Mouse (Mus musculus) ovary, adult 18-20 months (tissue): ENCODE results near the gene Dpep2nb.

Experiments
- DNase-seq: peaks from one replicate; pipeline ENCODE4 v3.0.0; 2022; ENCODE audit warnings: low spot score, mixed read lengths

Dpep2nb gene

DNA sequence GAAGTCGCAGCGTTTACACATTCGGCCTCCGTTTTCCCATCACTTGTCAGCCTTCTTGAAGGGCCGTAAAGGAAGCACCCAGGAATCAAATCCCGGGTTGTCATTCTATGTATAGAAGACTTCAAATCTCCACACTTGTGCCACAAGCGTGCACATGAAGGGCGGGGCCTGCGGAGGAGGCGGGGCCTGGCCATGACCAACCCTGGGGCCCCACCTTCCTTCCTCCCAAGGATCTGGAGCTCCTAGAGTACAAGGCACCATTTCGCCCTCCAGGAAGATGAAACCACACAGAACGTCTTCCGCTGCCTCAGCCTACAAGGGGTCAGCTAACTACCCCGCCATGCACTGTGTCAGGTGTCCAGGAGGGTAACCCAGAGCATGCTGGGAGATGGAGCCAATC, 44.7 kb downstream of the Dpep2nb start:
- no peak for DNase-seq

DNA sequence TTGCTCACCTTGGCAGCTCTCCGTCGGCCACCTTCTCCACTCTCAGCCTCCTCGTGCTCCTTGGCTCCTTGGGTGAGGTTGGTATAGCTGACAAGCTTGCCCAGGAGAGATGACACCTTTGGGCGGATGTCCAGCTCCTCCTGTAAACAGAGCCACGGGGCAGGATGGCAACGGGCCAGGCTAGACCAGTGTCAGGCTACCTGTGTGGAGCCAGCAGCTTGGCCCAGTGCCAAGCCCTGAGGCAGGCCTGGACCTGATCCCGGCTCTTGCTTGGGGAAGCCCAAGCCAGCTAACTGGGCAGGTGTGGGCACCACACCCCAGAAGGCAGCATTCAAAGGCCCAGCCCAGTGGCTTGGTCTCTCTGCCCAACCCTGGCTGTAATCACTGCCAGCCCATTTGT, 46.4 kb downstream of the Dpep2nb start:
- peak; percentile 36 for DNase-seq

DNA sequence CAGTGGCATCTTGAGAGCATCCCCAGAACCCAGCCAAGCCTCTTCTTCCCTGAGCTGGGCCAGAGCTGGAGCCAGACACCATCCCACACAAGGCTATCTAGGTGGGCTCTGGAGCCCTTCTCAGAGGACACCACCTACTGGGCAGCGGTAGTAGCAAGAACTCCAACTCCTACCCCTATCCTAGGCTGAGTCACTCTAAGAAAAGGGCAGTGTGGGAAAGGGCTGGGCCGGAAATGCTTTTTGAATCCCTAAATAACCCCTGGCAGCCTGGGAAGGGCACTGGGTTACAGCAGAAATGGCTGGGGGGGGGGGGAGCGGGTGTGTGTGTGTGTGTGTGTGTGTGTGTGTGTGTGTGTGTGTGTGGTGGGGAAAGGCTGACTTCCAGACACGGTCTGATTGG, 48.0 kb downstream of the Dpep2nb start:
- no peak for DNase-seq

DNA sequence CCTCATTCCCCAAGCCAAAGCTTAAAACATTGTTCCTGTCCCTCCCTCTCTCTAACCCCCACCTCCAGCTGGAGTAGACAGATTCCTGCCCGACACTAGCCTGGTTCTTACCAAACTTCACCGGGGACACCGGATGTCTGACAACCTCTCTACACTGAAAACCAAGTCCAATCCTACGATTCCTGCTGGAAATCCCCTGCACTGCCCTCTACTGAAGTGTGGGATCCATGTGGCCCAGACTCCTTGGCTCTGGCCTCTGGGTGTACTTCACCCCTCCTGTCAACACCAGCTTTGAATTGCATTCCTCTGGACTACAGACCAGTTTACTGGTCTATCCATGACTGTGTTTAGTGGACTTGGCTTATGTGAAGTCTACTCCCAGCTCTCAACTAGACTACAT, 49.2 kb downstream of the Dpep2nb start:
- no peak for DNase-seq

DNA sequence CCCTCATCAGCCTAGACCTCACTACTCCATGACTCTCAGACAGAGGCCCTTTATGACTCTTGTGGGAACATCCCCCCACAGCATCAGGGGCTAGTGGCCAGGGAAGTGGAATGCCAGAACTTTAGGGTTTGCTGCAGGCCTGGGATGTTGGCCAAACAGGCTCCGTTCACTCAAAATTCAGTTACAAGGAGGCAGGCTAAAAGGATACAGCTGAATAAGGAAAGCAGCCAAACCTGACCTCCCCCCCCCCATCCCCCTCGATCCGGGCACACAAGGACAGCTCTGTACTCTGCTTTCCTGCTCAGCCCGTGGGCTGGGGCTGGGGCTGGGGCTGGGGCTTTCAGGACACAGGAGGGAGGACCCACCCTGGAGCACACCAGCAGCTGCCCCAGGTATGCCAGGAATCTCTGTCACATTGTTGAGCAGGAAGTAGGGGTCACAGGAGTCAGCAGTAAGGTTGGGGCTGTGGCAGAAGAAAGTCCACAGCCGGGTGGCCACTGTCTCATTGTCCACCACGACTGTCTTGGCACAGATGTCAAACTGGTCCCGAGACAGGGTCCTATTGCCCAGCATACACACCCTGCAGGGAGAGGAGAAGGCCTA, 54.6 kb downstream of the Dpep2nb start:
- no peak for DNase-seq

DNA sequence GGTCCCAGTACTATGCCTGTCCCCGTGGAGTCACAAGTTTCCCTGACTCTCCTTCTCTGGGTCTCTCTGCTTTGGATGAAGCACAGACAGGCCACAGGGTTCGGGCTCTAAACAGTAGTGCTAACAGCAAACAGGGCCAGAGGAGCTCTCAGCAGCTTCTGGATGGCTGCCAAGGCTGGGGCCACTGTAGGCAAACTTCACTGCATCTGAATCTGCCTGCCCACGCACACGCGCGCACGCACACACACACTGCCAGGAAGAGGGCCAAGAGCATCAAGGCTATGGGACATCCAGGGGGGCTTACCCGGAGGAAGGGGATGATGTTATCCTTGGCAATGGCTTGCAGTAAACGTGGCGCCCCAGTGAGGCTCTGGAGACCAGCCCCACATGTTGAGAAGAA, 56.4 kb downstream of the Dpep2nb start:
- DNase-seq, result peak; percentile 43
